Mouse (Mus musculus): ENCODE data around the gene Ugt2a1.
"Not testable (repeated sequence)": the region's sequence is repeated elsewhere in the genome, so short reads cannot be mapped to it uniquely, and the experiment has no call there.

The Ugt2a1 gene

DNA sequence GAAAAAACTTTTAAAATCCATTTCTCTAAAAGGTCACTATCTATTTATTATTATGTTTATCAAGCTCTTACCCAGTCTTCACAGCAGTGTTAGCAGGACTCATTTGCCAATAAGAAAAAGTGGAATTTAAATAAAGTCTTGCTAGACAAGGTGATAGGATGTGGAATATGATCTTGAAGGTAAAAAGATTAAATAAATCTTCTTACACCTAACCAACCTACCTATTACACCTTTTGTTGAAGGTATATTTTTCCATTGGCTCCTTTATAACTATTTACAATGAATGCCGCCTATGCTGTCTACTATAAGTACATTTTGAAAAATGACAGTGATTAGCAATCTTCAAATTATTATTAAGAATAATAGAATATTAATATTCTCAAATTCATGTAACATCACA, at the start of gene Ugt2a1:
Gene Ugt2a1, minus strand, starts transcription at position 101 of the 400 bp plus-strand sequence.
- in situ Hi-C loops (cut with MboI, MseI) = no loop called here

DNA sequence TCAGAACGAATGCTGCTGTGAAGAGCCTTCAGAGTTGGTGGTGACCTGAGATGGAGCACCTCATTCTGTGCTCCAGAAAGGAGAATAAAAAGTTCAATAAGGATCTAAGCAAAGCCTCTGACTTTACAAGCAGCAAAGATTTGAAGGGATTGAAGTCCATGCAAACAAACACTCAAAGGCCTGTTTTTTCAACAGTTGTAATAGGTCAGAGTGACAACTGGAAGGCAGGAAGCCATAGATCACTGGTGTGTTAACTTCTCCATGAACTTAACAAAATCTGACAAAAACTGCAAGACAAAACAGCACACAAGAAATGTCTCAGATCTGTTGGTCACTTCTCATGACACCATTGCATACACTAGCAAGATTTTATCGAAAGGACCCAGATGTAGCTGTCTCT, 47.4 kb upstream of the Ugt2a1 start, which contains the start of gene Sult1b1:
Gene Sult1b1, minus strand, starts transcription at position 85 of the 400 bp plus-strand sequence.
- in situ Hi-C loops (cut with MboI, MseI) = no loop called here

DNA sequence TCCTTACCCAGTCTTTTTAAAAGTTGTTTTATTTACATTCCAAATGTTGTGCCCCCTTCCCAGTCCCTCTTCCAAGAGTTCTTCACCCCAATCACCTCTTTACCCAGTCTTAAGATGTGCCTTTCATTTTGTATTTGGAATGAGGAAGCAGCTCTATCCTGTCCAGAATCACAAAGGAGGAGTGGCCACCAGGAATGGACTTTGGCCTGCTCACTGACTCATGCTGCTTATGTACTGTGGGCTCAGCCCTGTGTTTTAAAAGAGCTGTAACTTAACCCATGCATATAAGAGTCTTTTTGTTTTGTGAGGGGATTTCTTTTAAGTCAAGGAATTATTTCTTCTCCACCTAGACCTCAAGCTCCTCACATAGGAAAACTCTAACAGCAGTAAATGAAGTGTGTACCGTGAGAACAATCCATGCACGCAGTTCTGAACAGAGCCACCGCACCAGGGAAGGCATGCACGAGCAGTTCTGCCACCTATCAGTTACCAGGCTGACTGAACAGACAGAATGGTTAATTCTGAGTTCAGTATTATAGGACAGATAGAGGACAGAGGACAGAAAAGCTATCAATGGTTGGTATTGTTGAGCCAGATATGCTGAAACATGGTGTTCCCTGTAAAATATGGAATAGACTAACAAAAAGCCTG, 45.4 kb upstream of the Ugt2a1 start:
- in situ Hi-C loops (cut with MboI, MseI) = no loop called here

DNA sequence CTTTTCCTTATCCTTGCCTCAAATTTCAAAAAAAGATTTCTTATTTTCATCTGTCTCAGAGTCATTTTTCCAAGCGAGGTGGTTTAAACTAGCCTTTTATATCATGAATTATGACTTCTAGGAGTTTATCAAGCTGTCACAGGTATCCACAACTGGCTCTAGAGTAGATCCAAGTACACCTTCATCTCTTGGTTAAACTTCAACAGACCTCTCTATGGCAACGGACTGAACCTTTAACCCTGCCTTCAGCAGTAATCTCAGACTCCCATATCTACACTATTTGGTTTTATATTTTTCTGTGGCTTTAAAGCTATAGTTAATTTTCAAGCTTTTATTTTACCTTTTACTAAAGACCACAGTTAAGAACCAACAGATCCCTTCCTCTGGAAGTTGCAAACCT, 41.6 kb upstream of the Ugt2a1 start:
- in situ Hi-C loops (cut with MboI, MseI) = no loop called here

DNA sequence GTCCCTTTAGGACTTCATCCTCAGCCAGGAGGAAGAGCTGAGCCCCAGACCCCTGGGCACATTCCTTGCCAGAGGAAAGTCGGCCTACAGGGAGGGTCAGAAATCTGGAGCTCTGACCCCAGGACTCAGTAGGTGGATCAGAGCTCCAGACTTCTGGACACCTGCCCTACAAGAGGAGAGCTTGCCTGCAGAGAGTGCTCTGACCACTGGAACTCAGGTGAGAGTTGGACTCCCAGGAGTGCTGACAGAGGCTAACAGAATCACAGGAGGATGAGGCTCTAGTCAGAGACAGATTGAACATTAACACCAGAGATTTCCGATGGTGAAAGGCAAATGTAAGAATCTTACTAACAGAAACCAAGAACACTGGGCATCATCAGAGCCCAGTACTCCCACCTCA, 32.9 kb upstream of the Ugt2a1 start:
- in situ Hi-C loops (cut with MboI, MseI) = not testable (repeated sequence)

DNA sequence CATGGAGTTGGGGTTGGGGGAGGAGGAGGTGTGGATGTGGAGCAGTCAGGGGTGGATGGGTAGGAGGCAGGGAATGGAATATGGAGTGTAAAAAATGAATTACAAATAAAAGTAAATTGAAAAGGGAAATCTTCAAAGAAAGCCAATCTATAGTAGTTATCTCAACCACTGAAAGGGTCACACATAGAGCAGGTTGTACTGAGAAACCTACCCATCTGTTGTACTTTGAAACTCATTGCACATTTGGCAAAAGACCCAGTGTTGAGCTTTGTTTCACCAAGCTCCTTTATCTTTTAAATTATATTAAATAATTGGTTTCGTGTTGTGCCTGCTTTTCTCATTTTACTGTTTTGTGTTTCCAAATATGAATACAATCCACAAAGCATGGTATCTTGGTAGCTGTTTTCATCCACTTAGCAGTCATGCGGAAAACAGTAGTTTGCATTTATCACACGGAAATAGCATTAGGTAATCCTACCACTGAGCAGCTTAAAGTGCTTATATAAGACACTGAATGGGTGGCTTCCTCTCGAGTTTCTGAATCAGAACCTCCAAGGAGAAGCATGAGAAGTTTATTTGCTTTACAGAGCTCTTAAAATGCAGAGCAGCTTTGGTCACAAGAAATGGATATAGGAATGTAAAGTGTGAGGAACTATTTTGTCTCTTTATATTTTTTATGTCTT, 15.2 kb upstream of the Ugt2a1 start:
- in situ Hi-C loops (cut with MboI, MseI) = no loop called here

DNA sequence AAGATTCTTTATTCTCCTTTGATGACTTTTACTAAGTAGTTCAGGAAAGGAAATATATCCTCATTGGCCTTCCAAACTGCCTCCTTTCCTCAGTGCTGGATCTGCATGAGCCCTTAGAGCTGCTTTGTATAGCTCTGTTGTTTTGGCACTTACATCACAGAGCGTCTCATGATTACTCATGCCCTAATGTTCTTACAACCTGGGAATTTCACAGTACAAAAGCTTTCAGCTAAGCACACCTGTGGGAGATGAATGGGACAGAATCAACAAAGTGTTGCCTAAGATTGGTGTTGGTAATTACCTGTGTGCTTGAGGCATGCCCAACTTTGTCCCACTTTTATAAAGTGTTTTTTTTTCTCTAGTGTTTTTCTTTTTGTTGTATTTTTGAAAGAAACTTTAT, 12.0 kb upstream of the Ugt2a1 start:
- in situ Hi-C loops (cut with MboI, MseI) = no loop called here

DNA sequence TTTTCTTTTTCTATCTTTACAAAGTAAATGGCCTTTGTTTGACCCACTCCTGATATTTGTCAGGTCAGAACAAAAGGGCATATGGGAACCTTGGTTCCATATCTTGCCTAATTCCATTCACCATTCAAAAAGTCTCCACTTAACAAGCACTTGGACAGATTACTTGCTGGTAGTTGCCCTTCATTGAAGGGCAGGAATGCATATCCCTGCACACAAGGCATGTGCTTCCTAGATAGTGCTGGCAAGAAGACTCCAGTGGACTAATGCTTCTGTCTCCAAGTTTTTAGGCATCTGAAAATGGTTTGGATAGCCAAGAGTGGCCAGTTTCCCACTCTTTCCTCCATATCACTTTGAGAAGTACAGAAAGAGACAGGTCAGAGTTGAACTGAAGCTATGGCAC, 8.7 kb upstream of the Ugt2a1 start:
- in situ Hi-C loops (cut with MboI, MseI) = no loop called here

DNA sequence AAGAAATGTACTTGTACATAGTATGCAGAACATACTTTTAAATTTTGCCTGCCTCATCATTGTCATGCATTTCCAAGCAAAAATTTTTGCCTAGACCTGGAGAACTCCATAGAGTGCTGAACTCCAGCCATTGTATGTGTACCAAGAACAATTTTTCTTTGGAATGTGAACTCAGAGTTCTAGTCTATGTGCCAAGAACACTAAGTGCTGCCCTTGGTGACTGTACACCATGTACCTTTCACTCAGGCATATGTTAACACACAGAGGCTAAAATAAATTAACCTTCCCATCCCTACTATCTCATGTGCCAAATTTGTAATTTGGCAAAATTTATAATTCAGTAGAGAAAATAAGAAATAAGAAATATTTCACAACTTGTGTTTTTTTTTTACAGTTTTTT, 8.3 kb upstream of the Ugt2a1 start:
- in situ Hi-C loops (cut with MboI, MseI) = no loop called here

DNA sequence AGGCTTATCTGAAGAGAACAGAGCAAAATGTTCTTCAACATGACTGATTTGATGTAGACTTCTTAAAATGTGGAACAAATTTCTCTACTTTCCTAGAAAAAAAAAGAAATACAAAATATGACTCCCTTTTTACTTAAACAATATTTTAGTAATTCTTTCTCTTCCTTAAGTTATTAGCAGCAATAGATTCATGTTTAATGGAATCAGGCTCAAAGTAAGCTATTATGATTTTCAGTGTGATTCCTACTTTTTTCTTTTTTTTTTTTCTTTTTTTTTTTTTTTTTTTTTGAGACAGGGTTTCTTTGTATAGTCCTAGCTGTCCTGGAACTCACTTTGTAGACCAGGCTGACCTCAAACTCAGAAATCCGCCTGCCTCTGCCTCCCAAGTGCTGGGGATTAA, 4.0 kb downstream of the Ugt2a1 start, which contains the start of gene Gm43638:
Gene Gm43638, minus strand, starts transcription at position 101 of the 400 bp plus-strand sequence.
- in situ Hi-C loops (cut with MboI, MseI) = not testable (repeated sequence)

DNA sequence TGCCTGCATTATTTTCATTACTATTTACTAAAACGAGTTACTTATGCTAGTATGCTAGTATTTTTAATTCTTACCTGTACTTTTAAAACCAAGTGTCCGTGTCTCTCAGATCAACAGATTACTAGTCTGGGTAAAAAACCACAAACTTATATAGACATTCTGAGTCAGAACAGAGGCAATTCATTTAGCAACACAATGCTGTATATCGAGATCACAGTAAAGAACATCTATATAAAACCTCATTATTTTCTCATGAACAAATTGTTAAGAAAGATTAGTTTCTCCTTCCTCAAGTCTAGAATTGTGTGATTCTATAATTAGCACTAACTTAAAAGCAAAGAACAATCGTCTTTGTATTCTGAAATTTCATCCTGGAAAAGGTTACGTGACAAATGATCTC, 8.5 kb downstream of the Ugt2a1 start, which contains the start of gene Ugt2a2:
Gene Ugt2a2, minus strand, starts transcription at position 101 of the 400 bp plus-strand sequence.
- in situ Hi-C loops (cut with MboI, MseI) = no loop called here

DNA sequence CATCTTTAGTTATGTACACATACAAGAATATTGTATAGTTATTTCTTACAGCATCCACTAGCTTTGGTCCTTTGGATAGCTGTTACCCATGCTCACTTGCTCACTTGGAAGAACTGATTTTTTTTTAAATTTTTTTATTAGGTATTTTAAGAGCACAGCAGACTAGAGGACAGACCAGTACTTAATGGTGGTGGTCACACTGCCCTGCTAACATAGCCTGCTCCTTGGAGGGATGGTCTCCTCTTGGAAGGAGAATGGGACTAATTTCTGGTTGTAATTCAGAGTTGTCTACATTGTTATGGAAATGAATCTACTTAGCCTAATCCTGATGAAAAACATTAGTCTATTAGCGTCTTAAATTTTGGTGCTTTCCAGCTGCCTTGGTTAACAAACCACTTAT, 31.9 kb downstream of the Ugt2a1 start:
- in situ Hi-C loops (cut with MboI, MseI) = no loop called here

DNA sequence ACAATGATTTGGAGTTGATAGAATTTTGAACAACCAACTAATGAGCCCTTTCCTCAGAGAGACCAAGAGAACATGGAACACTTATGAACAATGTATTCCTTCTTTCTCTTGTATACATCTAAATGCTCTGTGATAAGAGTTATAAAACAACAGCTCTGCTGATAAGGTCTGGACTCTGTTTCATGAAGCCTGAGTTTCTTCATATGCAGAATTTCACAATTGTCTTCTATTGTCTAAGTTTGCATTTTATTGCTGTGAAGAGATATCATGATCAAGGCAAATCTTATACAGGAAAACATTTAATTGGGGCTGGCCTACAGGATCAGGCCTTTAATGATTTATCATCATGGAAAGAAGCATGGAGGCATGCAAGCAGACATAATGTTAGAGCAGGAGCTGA, 33.0 kb downstream of the Ugt2a1 start:
- in situ Hi-C loops (cut with MboI, MseI) = no loop called here

DNA sequence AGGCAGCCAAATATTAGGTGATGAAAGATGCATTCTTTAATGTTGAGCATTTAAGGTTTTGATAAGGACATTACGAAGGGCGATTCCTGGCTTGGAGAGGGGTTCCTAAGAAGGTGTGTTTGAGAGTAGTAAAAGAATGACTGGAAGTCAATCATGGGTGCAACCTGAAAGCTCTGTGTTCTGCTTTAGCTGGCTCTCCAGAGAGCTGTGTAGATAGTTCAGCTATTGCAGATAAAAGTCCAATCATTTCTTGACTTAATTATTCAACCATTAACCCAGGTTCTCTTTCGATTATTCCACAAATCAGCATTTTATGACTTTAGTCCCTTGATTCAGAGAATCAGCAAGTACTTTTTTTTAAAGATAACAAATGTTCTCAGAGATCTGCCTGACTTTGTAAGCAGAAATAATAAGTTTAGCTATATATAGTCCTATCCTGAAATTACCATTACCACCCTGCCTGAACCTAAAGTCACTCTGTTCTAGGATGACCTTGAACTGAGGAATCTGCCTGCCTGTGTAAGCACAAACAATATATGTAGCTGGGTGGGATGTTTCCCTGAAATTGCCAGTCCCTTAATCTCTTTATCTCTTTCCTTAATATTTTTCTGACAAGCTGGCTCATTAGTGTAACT, 34.3 kb downstream of the Ugt2a1 start:
- in situ Hi-C loops (cut with MboI, MseI) = no loop called here

DNA sequence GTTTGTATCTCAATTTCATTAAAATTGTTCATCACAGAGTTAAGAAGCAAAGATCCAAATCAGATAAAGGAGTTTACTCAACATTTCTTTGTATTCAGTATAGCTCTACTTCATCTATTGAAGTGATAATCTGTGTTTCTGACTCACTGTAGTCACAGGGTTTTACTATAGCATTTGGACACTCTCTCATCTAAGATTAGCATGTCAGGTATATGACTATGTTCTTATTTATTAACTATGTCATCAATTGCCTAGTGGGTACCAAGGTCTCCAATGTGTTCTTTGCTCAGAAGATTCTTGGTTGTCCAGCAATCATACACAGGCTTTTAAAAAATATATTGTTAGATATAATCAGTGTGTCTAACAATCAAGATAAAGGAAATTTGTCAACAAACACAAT, 35.2 kb downstream of the Ugt2a1 start:
- in situ Hi-C loops (cut with MboI, MseI) = no loop called here

DNA sequence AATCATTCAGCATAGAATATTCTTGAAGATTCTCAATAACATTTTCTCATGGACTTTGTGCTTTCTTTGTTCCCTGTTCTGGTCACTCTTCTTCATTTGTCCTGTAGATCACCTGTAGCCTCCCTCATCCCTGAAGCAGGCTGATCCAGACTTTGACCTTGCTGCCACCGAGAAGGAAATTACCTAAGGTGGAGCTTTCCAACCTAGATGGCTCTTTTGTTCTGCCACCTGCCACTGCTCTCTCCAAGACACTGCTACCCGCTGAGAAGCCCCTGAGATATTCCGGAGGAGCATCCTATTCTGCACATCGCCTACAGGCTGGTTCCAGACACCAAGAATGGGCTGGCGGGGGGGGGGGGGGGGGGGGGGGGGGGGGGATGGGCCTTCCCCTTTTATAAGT, 38.2 kb downstream of the Ugt2a1 start:
- in situ Hi-C loops (cut with MboI, MseI) = not testable (repeated sequence)

DNA sequence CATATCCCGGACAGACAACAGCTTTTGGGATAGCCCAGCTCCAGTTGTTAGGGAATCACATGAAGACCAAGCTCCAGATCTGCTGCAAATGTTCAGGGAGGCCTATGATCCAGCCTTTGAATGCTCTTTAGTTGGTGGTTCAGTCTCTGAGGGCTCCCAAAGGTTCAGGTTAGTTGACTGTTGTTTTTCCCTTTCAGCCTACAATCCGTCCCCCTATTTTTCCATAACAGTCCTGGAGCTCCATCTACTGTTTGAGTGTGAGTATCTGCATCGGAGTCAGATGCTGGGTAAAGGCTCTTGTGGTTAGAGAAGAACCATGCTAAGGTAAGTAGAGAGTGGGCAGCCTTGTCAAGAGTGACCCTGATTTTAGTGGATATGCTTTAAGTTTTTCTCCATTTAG, 54.4 kb downstream of the Ugt2a1 start:
- in situ Hi-C loops (cut with MboI, MseI) = no loop called here

DNA sequence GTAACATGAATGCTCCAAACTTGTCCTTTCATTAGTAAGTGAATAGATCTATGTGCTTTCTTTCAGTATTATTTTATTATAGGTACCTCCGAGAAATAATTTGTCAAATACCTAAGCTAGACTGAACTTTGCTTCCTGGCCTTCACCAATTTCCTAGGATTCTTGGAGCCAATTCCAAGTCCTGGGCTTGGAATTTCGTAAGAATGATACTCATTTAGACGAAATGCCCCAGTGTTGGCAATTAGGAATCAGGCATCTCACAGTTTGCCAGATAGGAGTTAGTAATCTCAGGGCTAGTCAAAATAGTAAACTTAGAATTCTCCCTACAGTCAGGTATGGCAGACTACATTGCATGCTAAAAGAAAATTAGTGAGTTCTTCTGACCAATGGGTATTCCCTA, 65.0 kb downstream of the Ugt2a1 start:
- in situ Hi-C loops (cut with MboI, MseI) = no loop called here

DNA sequence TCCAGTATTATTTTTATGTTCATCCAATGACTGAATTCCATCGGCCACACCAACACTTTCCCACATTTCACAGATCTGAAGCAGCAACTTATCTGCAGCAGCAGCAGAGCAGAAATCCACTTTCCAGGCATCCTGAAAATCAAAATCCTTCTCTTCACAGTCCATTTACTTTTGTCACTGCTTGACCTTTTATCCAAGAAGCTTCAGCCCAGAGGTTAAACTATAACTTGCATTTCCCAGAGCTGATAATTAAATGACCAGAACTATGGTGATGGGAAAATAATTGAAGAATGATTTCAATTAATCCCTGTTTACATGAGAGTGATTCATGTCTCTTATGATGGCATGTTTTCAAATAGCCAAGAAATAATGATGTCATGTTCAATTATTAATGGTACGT, 66.6 kb downstream of the Ugt2a1 start, which contains the start of gene Ugt2b38:
Gene Ugt2b38, minus strand, starts transcription at position 163 of the 400 bp plus-strand sequence.
- in situ Hi-C loops (cut with MboI, MseI) = not testable (repeated sequence)
